Mouse (Mus musculus): ENCODE measurements around the gene Phldb1. TPM values are rescaled to one million over a fixed set of nuclear protein-coding genes. Genes with fewer than 3 reads are reported as not detected.
"Not testable (repeated sequence)": the region's sequence is repeated elsewhere in the genome, so short reads cannot be mapped to it uniquely, and the experiment has no call there.

Gene Phldb1
- polyA plus RNA-seq (2015; fragmentation: Nextera tagmentation; extraction: Ambion mirVana) = 3.0 and 3.3 TPM in 2 replicates

DNA sequence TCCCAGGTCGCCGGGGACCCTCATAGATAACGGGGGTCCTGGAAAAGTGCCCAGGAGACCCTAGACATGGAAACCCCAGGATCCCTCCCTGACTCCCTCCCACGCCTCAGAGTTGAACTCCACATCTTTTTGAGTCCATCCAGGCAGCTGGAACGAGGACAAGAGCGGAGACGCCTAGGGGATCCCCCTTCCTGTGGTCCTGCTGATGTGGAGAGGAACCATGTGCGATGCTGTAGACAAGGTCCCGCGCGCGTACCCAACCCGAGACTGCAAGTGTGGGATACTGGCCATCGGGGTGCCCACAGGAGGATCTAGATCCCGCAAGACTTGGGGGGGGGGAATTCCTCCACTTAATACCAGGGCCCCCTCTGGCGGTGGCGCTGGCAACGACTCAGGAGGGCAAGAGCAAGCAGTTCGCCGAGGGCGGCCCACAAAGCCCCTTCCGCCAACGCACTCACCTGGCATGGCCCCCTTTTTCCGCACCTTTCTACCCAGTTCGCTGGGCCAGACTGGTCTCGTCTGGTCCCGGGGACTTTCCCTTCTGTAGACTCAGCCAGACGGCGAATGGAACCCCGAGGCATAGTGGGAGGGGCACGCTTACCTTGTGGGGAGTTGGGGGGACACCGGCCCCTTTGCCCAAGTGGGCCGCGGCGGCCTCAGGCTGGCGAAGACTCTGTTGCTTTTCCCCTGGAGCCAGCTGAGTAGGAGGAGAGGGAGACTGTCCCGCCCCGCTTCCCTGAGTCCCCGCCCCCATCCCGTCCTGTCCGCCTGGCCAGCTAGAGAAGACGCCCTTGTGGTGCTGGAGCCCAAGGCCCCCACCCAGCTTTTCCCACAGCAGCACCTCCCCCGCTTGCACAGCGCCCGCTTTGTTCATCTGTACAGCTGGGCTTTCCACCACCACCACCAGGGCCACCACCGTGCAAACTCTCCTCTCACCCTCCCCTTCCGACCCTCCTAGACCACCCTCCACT is at the start of gene Phldb1:
Gene Phldb1 (minus strand): TSS at position 675 of the 971 bp plus-strand sequence.
- peak; percentile 60 for DNase-seq (ENCODE audit: low spot score)

DNA sequence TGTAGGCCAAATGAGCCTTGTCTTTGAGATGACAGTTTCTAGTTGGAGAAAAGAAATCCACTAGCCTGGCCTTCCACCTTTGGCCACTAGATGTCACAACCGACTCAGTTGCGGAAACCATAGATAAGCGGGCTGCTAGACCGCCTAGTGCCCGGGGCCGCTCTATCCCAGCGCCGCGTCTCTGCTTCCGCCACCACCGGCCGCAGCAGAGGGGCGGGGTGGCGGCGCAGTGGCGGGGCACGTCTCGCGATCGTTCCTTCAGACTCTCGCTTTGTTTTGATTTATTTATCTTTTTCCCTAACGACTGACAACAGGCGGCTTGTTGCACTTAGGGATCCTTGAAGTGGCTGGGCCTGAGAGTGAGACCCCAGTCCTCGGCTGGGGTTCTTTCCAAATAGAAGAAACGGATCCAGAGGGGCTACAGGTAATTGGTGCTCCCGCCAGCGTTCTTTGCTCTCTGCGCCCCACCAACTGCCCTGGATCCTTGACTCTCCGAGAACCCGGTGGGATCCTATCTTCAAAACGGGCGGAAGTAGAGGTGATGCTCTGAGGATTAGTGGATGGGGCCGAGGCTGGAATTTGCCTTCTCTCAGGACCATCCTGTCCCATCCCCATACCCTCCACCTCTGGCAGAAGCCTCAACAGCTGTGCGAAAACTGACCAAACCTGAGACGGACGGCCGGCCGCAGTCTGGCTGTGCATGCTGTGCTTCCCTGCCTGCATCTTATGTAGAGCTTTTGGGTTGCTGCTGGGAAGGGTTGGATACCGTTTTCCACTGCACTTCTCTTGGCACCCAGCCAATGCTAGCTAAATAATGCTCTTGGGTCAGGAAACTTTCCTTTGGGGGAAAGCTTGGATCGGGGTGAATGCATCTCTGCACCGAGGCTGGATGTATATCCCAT is 38.0 kb upstream of the Phldb1 start:
- peak; percentile 96 for DNase-seq (ENCODE audit: low spot score)

DNA sequence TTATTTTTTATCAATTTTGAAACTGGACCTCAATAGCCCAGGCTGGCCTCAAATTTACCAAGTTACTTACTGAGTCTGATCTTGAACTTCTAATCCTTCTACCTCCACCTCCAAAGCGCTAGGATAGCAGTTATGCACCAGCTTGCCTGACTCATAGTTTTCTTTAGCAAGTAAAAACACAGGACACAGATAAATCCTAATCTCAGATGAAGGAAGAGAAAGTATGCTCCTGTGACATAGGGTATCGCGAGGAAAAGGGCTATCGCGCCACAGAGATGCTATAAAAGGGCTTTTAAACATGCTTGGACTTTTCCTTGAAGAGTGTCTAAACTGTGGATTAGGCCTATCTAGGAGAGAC is 37.4 kb upstream of the Phldb1 start:
- no peak for DNase-seq (ENCODE audit: low spot score)

DNA sequence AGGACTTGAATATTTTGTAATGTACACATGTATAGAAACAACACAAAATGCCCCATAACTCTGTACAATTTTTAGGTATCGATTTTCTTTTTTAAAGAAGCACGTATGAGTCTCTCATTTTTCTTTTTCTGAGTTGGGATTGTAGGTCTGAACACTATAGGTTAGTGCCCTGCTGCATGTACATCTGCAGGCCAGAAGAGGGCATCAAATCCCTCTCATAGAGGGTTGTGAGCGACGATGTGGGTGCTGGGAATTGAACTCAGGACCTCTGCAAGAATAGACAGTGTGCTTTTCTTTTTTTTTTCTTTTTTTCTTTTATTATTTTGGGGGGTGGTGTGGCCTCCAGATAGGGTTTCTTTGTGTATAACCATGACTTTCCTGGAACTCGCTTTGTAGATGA is 36.4 kb upstream of the Phldb1 start:
- DNase-seq (ENCODE audit: low spot score) = no peak

DNA sequence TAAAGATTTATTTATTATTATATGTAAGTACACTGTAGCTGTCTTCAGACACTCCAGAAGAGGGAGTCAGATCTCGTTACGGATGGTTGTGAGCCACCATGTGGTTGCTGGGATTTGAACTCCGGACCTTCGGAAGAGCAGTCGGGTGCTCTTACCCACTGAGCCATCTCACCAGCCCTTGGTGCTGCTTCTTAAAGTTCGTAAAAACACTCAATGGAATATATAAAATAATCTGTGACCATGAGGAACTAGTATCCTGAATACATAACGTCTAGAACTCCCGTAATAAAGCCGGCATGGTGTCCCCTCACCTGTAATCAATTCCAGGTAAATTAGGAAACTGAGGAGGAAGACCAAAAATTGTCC is 33.0 kb upstream of the Phldb1 start:
- DNase-seq (ENCODE audit: low spot score) = not testable (repeated sequence)

DNA sequence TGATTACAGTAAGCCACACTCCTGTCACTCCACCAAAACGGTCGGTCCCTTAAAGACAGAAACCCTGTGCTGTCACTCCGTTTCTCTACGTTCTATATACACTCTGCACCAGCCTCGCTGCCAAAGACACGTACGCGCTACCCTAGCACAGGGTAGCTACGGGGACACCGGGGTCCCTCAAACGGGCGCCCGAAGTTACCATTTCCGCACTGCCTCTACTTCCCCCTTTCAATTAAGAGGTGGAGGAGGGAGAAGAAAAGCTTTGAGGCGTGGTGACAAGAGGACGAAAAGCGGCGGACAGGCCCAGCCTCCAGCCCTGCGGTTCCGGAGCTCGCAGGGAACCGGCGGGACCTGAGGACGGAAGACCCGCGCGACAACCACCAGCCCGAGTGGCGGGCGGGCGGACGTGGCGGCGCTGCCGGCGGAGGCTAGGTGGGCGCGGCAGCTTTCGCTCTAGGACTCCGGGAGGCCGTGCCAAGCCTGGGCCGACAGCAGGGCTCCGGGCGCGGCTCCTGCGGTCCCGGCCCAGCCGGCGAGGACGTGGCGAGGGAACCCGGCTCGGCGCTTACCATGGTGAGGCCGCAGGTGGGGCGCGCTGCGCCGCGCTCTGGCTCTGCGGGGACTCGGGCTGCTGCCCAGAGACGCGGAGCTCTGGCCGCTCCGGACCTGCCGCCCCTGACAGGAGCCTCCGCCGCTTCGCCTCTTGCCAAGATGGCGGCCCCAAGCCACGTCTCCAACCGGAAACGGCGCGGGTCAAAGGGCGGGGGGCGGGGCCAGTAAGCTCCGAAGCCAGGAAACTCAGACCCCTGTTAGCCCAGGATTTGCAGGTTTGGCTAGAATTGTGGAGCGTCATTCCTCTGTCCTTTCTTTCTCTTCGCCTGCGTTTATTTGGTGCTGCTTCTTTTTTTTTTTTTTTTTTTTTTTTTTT is 32.4 kb upstream of the Phldb1 start, which contains the start of the genes Arcn1 and Ift46:
Gene Arcn1 (minus strand): TSS at position 745 of the 928 bp plus-strand sequence.
Gene Ift46 (plus strand): TSS at position 808 of the 928 bp plus-strand sequence.
- DNase-seq (ENCODE audit: low spot score) = peak; percentile 89

DNA sequence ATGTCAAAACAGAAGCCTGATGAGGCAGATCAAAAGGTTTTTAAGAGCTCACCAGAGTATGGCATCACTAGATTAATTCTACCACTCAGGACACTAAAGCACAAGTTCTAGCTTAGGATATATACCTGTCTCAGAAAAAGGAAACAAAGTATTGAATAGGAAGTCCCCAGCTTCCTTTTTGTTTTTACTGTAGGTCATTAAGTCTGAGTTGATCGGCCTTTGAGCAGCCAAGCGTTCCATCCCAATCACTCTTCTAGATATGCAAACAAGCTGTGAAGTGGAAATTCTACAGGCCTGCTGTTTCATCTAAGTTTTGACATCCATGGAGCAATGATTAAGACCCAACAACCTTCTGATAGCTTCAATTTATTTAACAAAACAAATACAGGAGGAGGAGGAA is 25.9 kb upstream of the Phldb1 start:
- DNase-seq (ENCODE audit: low spot score) = no peak

DNA sequence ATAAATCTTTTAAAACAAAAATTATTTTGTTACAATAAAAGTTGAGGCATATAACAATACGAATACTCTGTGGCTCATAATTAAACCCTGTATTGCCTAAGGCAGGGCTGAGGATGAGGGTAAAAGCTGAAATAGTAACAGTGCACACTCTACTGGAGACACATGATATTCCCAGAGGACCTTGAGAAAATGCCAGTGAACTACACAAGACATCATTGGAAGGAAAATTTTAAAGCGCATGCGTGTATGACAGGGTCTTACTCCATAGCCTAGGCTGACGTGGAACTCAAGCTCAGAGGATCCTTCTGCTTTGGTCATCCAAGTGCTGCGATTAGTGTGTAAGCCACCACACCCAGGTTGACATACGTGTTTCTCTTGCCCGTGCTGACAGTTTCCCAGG is 13.5 kb upstream of the Phldb1 start:
- DNase-seq (ENCODE audit: low spot score) = no peak

DNA sequence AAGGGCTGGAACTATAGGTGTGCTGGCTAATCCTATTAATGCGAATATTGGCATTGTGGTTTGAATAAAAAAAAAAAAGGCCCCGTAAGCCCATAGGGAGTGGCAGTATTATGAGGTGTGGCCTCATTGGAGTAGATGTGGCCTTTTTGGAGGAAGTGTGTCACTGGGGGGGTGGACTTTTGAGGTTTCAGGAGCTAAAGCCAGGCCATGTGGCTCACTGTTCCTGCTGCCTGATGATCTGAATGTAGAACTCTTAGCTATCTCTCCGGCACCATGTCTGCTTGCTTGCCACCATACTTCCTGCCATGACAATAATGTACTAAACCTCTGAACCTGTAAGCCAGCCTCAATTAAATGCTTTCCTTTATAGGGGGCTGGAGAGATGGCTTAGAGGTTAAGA is 12.3 kb upstream of the Phldb1 start:
- DNase-seq (ENCODE audit: low spot score) = no peak

DNA sequence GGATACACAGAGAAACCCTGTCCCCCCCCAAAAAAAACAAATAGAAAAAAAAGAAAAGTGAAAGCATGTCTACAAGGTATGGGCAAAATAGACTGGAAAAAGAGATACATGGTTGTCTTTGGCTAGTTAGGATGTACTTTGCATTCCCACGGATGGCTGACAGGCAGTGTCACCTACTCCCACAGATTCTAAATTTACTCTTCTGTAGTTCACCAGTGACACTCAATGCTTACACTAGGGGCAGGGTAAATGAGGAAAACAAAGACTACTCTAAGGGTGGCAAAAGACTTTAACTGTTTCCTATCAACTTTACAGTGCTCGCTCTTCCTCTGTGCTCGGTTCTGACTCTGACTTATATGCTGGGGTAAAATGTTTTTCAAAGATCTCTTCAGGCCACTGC is 11.7 kb upstream of the Phldb1 start:
- no peak for DNase-seq (ENCODE audit: low spot score)

DNA sequence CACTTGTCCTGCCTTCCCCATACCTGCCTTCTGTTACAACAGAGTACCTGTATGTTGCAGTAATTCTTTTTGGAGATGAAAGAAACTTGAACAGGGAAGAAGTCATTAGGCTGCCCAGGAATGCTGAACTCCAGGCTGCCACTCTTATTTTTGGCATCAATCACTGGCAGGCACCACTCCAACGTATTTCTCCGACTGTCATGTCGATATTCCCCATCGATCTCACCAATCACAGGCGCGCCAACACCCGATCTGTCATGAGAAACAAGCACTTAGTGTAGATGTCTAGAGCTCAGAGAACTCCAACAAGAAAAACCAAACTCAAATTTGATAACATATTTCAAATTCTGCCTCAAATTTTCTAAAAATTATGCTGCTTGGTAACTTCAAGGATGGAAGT is 10.4 kb upstream of the Phldb1 start:
- no peak for DNase-seq (ENCODE audit: low spot score)

DNA sequence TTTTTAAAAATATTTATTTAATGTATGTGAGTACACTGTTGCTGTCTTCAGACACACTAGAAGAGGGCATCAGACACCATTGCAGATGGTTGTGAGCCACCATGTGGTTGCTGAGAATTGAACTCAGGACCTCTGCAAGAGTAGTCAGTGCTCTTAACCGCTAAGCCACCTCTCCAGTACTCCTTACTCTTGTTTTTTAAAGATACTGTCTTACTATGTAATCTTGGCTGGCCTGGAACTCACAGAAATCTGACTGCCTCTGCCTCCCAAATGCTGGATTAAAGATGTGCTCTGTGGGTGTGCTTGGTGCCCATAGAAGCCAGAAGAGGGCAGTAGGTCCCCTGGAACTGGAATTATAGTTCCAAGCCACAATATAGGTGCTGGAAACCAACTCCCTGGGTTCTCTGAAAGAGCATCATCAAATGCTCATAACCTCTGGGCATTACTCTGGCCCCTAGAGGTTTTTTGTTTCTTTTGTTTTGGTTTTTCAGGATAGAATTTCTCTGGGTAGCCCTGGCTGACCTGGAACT is 5.7 kb upstream of the Phldb1 start:
- DNase-seq (ENCODE audit: low spot score) = no peak

DNA sequence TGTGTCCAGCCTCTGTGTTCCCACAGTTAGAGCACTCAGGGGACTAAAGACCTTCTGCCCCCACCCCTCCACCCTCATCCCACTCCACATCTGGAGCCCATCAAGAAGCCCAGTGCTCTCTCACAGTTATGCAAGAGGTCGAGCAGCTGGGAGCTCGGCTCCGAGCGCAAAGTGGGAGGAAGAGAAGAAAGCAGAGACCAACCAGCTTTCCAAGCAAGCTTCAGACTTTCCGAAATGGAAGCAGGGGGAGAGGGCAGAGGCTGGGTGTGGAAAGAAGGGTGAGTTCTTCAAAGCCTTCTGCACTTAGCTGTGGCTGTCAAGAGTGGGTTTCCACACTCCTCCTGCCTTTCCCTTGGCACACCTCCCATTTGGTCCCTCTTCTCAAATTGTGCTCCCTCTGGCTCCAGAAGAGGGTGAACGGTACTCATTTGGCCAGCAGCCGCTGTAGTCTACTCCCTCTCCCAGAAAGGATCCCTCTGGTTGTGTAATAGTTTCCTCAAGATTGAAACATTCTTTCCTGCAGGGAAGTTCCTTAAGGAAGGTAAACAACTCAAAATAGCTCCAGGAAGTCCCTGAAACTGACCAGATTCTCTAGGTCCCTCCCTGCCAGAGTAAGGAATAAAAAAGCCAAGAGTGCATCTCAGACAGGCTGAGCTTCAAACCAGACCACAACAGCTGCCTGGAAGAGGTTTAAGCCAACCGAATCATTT is 2.4 kb upstream of the Phldb1 start:
- DNase-seq (ENCODE audit: low spot score) = no peak

DNA sequence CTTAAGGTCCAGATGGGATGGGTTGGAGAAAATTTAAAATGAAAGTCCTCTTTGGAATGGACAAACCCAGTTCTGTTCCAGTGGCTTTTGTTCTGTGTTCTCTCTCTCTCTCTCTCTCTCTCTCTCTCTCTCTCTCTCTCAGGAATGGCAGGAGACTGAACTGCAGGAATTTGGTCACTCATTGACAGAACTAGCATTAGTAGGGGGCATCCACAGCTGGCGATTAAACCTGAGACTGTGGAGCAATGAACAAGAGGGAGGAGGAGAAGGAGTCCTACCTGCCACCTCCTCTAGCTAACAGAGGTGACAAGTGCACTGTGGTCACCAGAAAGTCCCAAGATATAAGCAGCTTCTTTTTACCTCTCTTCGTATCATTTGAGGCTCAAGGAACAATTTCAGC is 1.3 kb upstream of the Phldb1 start:
- no peak for DNase-seq (ENCODE audit: low spot score)

DNA sequence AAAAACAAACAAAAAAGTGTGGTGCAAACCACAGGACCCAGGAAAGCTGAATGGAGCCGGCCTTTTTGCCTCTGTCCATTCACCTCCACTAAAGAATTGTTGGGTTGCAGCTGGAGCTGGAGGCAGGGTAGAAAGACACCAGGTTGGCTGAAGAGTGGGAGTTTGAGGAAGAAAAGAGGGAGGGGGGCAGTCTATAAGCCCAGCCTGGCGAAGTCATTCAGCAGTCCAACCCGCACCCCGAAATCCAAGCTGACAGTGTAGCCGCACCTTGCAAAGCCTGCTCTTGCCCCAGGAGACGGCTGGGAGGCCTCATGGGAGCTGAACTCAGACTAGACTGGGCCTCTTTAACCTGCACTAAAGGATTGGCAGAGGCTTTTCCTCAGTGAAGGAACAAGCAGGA is 888 bp upstream of the Phldb1 start:
- no peak for DNase-seq (ENCODE audit: low spot score)

DNA sequence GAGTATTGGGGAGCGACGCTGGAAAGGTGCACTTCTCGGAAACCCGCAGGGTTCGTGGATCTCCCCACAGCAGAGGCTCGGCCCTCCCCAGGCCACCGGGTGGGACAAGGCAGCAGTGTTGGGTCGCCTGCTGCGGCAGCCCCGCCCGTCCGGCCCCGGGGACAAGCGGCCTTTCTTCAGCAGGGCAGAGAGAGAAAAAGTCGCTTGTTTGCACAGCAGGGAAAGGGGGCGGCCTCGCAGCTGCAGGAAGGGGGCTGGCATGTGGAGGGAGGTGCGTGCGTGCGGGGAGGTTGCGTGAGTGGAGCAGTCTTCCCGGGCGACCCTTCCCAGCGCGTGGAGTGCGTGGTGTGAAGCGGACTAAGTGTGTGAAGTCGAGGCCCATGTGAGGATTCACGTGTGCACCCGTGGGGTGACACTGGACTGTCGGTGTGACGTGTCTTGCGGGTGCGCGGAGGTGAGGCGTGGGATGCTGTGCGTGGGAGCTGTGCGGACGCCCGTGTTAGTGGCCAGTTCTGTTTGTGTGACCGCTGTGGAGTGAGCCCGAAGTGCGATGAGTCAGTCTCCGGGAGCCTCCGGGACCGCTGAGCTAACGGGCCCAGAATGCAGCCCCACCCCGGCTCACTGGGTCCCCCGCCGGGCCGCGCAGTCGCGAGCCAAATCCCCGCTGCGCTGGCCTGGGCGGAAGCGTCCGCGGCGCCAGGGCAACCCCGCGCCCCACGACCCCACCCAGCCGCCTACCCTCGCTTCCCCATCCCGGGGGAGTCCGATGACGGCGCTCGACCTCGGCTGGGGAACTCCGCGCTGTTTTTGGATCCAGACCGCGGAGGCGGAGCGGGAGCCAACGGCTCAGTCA is 1.1 kb downstream of the Phldb1 start:
- DNase-seq (ENCODE audit: low spot score) = no peak

DNA sequence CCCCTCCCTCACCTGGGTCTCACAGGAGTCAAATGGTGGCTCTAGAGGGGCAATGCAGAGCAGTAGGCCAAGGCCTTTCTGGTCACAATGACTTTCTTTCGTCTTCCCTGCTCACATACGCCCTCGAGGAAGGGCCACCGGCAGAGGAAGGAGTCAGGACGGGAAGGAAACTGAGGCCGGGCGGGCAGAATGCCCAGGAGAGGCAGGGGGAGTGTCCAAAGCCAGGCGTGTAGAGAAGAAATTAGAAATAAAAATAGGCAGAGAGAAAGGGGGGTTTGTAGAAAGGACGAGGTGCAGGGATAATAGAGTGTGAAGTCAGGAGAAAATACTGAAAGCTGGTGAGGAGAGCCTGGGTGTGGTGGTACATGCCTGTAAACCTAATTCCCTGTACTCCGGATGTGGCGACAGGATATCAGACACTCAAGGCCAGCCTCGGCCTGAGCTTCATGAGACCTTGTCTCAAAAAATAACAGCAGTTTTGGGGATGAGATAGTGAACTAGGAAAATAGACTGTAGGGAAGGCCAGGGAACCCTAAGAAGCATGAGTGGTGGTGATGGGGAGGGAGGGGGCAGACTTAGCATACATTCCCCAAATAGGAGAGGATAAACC is 2.0 kb downstream of the Phldb1 start:
- no peak for DNase-seq (ENCODE audit: low spot score)

DNA sequence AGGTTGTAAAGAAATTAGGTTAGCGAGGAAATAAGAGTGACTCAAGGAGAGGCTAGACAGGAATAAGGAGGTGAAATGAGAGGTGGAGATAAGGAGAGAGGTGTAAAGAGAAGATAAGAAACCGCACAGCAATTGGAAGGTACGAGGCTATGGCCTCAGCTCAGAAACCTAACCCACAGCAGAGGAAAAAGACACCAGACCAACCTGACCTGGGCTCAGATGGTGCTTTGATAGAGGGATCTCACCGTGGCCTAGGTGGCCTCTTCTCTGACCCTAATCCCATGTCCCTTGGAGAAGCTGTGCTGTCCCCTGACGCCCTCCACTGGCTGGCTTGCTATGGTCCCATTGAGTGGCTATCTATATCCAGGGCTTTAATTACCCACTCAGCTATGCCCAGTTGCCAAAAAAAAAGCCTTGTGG is 2.9 kb downstream of the Phldb1 start:
- no peak for DNase-seq (ENCODE audit: low spot score)

DNA sequence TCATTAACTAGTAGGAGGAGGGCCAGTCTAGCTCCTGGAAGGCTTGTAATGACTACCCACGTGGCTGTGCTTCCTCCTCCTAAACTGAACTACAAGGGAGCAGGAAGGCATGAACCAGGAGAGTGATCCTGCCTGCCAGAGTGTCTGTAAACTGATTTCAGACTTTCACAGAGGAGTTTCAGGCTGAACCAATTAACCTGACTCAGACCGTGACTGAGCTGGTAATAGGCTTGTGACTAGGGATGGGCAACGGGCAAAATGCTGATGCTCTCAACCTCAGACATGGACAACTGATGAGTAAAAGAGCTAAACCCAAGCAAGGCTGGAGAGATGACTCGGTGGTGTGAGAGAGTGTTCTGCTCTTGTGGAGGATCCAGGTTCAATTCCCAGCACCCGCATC is 7.6 kb downstream of the Phldb1 start:
- DNase-seq (ENCODE audit: low spot score) = no peak
